Mouse (Mus musculus): ENCODE measurements at regions not wholly inside any gene's neighbourhood (a gene's known extent, or its start where the extent isn't known, plus 50 kb on each side); places are given as distances from the start of the nearest gene placed in this dataset.

DNA sequence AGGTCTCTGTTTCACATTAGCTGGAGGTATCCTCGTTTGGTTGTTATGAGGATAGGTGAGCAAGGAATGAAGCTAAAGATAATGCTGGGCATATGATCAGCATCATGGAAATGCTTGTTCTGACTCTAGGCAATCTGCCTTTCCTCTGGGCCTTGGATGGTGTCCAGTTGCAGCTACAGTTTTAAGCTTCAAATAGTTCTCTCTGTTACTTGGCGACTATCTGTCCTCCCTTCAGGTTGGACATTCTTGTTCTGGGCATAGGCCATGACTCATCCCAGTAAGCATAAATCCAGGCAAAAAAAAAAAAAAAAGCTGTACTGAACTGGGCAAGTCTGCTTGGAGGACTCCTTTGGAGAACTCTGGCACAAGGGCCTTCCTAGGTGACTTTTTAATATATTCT is 776.9 kb downstream of the Kcnma1 start:
- no peak for DNase-seq

DNA sequence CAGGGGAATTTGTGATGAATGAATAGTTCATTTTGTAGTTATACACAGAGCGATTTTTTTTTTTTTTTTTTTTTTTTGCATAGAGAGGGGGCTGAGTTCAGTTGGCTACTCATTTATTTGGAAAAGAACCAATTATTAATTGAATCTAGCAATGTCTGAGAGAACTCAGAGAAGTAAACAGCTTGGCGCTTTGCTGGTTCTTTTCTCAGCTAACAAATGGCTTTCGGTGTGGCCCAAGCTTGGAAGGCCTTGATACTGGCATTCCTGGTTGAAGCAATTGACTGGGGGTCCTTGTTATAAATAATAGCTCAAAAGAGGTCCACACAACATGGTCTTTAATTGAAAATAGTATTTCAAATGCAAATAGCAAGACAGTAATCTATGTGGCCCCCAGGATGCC is 815.6 kb downstream of the Kcnma1 start:
- no peak for DNase-seq

- no peak for DNase-seq
These were observed 819.4 kb downstream of the Kcnma1 start for GRCm38 (mm10) chr14:23194569-23195529.

- DNase-seq = no peak
These were observed 821.7 kb downstream of the Kcnma1 start for GRCm38 (mm10) chr14:23192566-23192965.

DNA sequence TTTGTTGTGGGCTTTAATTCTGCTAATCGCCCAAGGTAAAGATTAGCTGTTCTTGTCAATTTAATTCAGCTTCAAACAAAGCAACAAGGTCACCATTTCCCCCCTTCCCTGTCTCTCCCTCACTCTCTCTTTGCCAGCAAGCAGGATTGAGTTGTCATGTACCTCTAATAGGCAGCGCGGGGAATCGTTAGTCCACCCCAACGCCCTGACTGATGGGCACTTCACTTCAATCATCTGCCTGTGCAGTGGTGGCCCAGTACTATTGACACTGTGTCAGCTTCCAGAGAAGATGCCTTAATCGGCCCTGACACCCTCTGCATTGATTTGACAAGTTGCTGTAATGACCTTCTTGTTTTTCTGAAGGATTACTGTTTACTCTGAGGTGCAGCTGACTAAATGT is 828.9 kb downstream of the Kcnma1 start:
- DNase-seq = no peak

- no peak for DNase-seq
These were observed 844.9 kb downstream of the Kcnma1 start for GRCm38 (mm10) chr14:23169346-23169745.

DNA sequence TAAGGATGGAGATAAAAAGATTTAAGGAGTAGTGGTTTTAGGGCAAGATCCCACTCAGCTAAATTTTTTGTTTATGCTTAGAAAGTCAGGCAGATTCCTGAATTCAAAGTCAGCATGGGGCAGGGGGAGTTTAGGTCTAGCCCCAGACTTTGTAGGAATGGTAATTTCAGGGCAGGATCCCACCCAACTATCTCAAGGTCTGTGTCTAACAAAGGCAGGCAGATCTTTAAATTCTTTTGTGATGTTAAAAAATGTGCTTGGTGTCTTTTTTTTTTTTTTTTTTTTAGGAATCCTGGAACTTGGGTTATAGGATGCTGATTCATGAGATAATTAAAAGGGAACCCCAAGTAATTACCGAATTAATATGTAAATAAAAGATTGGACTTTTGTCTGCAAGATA is 853.7 kb downstream of the Kcnma1 start:
- no peak for DNase-seq

GRCm38 (mm10) chr14:23150431-23150830 is 863.9 kb downstream of the Kcnma1 start:
- DNase-seq = no peak

GRCm38 (mm10) chr14:23146981-23147380 is 867.3 kb downstream of the Kcnma1 start:
- no peak for DNase-seq

DNA sequence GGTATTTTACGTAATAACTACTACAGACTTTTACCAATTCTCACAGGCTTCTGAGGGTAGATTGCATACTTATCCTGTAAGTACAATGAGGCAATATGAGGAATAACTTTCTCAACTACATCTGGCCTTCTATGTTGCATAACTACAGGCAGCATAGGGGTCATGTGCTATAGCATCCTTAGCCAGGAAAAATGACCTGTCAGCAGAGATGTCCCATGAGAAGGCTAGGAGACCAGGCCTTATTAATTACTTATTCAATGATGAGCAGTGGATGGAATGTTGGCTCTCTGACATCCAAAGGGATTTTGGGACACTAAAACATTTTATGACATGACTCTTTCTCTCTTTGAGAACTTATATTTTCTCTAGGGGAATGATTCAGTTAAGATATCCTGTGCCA is 873.9 kb downstream of the Kcnma1 start:
- no peak for DNase-seq

DNA sequence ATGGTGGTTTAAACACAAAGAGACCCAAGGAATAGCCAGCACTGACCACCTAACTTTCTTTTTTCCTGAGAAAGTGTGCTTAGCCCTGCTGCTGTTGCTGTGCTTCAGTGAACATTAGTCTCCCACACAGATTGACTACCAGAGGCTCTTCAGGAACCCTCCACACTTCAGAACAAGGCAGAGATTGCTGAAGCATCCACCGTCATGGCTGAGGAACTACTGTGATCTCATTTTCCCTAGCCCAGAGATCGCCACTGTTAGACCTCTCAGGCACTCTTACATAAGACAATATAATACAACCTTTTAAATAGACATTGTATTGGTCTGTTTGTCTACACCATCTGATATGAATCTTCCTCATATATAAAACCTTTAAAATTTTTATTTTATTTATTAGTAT is 879.6 kb downstream of the Kcnma1 start:
- DNase-seq = no peak

DNA sequence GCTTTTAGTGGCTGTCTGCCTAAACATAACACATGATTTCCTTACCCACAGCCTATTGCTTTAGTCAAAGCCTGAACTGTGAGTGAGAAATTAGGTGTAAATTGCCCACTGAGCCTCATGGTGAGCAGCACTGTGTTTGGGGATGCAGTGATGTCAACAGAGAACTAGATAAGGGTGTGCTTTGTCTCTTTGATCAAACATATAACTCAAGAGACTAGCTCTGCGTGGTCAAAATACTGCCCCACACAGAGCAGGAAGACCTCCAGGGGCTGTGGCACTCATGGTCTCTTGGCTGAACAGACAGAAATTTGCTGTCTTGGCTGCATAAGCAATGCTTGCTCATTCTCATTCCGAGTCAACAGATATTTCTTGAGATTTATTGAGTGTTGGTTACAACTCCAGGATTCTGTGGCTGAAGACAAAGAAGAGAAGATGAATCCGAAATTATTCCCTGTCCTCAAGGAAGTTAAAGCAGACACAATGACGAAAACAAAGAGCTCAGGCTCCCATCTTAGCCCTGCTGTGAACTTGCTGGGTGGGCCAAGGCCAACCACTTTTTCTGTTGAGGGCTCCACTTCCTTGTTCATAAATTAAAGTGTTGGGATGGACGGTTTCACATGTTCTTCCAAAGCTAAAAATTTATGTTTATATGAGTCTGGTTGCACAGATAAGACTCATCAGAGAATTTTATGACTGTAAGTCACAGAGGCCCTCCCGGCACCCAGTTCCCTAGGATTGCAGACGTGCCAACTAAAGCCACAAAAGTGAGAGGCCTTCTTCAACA is 882.4 kb downstream of the Kcnma1 start:
- DNase-seq = no peak

DNA sequence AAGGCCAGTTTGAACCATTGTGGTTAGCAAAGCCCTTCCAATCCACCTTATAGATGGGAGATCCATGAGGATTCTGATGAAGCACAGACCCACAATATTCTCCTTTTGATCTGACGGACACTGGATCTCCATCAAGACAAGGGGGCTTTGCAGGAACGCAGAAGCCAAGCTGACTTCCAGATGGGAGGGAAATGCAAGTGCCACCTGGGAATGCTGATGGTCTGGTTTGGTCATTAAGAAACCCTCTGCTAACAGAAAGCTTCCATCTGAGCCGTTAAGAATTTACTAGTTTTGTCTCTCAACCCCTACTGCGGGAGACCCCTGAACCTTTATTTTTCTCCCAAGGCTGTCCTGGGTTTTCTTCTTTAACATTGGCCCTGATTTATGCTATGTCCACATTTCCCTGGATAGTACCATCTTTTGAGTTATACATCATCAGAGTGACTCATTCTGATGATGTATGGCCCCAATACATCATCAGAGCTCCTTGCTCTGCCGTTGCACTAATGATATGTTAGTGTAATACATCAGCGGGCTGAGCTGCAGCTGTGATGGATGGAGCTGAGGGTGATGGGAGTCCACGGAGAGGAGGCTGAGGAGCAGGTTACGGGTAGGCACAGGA is 898.3 kb downstream of the Kcnma1 start:
- DNase-seq = no peak

GRCm38 (mm10) chr14:23114910-23115309 is 899.4 kb downstream of the Kcnma1 start:
- DNase-seq = peak; percentile 13

DNA sequence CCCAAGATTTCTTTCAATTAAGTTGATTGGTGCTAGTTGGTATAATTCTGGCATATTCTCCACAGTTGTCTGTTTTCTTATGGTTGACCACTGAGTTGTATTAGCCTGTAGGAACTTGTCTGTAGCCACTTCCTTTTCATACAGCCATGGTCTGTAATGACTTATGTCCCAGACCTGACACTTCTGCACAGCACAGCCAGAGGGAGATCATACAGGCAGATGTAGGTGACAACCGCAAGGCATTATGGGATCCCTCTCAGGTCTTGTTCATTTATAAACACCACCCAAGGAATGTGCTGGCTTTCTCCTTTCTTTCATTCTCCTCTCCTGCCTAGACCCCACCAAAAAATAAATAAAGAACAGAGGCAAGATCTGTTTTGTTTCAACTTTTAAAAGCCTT is 899.8 kb downstream of the Kcnma1 start:
- no peak for DNase-seq

DNA sequence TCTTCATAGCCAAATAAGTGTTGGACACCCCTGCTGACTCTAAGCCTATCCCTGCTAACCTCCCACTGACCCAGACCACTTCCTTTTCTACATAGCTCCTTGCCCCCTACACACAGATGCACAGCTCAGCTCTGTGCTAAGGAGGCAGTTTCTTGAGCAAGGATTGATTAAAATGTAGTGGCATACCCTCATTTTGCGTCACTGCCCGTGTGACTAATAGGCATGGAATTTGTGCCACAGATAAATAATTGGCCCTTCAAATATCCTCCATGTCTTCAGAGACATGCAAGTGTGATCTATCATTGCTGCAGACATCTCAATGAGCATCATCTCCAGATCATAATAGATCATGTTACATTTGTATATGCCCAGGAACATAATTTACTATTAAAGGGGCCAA is 901.9 kb downstream of the Kcnma1 start:
- DNase-seq = no peak

- no peak for DNase-seq
These were observed 905.7 kb downstream of the Kcnma1 start for GRCm38 (mm10) chr14:23108590-23108989.

DNA sequence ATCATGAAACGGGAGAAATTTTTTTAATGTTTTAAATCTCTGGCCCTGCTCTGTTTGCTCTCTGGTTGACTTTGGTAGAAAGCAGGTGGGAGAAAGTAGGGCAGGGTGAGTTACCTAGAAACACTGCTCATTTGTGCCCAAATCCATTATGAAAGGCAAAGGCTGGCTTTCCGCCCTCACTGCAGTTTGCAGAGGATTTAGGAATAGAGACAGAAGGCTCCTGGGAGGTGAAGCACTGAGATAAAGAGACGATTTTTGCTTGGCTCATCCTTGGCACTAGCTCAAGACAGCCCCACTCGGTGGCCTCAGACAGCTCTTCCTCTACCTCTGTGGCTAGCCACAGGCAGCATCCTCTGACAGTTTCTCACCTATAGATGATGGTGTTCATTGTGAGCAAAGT is 906.8 kb downstream of the Kcnma1 start:
- DNase-seq = no peak
